Mouse (Mus musculus) liver, adult 2 months (tissue): Measurements from ENCODE around the gene Uqcc1.

ENCODE experiments used
- CTCF ChIP-seq: fragments of 200-500 bp; IDR thresholded peaks from 2 replicates; pipeline ENCODE4 v1.5.1; 2011; ENCODE audit warnings: low read depth, low read length, control low read depth
- POLR2A ChIP-seq: fragments of 200-500 bp; IDR thresholded peaks from 2 replicates; pipeline ENCODE4 v1.6.1; 2011; ENCODE audit warnings: low read length, control low read depth; ENCODE audit not compliant: insufficient read depth; ENCODE audit errors: extremely low read depth

- TF ChIP-seq CTCF (no peak), POLR2A (no peak)
Measured at GRCm38 (mm10) chr2:155962991-155963390, 32.9 kb upstream of the Uqcc1 start.
